Mouse (Mus musculus): ENCODE measurements around the gene Slc5a5.

Gene Slc5a5

DNA sequence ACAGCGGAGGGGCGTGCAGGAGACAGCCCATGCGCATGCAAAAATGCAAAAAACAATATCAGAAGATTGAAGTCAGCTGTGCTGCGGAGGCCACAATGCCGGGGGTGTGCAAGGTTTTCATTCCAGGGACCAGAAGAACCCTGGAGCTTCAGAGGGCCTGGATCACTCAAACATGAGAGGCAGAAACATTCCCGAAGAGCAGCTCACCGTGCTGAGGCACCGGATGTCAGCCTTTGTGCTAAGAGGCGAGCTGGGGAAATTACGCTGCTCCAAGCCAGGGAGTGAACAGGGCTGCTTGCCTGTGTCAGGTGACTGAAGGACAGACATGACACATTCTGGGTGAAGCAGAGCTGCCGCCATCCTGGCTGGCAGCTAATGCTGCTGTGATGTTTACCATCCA, 12.0 kb downstream of the Slc5a5 start:
- no peak for DNase-seq (ENCODE audit: extremely low read depth, low read depth, low spot score)

DNA sequence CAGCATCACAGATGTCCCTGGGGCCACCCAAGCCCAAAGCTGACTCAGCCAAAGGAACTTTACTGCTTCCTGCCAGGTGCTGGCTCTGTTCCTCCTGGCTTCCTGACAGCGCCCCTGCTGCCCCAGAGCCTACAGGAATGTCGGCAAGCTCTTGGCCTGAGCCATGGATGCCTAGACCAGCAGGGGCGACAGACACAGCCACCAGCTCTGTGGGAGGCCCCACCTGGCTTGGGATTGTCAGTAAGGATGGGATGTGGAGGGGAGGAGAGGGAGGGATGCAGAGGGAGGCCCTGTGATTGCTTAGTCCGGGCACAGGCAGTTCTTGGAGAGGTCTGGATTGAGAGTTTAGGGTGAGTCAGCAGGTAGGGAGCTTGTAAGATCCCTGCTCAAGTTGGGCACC, 12.4 kb downstream of the Slc5a5 start:
- DNase-seq (ENCODE audit: extremely low read depth, low read depth, low spot score) = no peak

DNA sequence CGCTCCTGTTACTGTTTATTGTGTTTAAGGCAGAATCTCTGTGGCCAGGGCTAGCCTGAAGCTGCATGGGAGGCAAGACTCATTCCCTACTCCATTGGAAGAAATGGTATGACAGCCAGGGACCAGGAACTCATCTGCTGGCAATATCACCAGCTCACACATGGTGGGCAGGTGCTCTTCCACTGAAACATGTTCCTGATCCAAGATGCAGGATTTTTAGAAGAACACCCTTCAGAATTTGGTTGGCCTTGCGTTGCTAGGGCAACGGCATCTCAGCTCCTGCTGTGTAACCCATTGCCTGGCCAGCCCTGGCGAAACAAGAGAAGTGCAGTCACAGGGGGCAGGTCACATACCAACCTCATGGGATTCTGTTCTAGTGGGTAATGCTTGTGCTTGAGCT, 13.1 kb downstream of the Slc5a5 start:
- DNase-seq (ENCODE audit: extremely low read depth, low read depth, low spot score) = no peak

DNA sequence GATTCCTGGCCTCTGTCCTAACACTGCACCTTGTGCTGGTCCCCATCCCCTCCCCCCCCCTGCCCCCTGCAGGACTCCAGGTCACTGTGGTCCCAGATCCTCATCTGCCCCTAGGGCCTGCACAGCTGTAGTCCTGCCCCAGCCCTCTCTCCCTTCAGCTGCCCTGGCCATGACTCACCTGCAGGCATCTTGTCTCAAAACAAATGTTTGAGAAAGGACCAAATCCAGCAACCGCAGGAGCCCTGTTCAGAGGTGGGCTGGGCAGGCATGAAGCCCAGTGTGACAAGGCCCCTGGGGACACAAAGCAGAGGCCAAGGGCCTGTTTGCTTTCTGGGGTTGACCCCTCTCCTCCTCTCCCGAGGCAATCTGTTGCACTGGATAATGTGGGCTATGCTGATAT, 14.4 kb downstream of the Slc5a5 start:
- DNase-seq (ENCODE audit: extremely low read depth, low read depth, low spot score) = no peak

DNA sequence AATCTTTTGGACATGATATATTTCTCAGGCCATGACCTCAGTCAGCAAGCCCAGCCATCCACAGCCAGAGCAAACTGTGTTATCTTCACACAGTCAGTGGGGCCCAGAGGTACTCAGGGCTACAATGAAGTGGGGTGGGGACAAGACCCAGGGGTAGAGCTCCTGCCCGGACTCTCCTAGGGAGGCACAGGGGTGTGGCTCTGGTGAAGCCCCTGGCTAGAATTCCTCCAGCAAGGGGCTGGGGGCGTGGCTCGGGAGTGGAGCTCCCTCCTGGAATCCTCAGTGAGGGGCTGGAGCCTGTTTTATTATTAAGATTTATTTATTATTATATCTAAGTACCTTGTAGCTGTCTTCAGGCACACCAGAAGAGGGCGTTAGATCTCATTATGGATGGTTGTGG, 16.2 kb downstream of the Slc5a5 start:
- DNase-seq (ENCODE audit: extremely low read depth, low read depth, low spot score) = no peak

DNA sequence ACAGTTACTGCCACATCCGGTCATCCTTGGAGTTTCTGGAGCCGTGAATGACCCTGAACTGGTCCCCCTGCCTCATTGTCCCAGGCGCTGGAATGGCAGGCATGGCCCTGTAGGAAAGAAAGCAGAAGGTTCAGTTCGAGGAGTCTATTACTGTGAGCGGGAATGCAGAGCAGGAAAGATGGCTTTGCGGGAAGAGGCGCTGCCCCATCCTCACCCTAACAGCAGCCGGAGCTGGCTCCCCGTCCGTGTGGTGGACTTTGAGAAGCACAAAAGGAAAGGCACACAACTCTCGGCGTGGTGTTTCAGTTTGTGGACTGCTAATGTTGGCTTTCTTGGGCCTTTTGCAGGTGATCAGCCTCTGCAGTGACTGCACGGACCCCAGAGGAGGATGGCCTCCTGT, 18.1 kb downstream of the Slc5a5 start:
- no peak for DNase-seq (ENCODE audit: extremely low read depth, low read depth, low spot score)

DNA sequence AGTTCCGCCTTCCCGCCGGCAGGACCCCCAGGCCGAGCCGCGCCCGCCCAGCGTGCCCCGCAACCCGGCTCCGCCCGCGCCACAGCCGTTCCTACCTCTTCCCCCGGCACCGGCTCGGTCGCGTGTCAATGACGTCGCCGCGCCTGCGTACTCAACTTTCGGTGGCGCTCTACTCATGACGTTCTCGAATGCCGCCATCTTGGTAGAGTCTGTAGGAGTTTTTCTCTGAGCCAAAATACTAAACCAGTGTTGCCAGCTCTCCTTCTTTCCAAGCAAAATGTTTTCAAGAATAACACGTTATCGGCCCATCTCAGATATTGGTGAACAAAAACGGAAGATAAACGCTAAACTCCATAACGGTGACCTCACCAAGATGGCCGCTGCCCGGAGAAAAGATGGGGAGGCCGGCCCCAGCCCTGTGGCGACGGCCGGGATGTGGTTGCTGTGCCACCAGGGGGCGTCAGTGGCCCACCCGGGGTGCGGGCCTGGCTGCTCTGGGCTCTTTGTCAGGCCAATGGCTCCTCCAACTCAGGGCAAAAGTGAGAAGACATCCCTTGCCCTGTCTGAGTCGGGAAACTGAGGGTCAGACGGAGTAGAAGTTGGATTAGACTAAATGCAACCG, 19.1 kb downstream of the Slc5a5 start, which contains the start of gene Ccdc124:
TSS of gene Ccdc124 (minus strand) at position 572 of the 622 bp plus-strand sequence.
- no peak for DNase-seq (ENCODE audit: extremely low read depth, low read depth, low spot score)

DNA sequence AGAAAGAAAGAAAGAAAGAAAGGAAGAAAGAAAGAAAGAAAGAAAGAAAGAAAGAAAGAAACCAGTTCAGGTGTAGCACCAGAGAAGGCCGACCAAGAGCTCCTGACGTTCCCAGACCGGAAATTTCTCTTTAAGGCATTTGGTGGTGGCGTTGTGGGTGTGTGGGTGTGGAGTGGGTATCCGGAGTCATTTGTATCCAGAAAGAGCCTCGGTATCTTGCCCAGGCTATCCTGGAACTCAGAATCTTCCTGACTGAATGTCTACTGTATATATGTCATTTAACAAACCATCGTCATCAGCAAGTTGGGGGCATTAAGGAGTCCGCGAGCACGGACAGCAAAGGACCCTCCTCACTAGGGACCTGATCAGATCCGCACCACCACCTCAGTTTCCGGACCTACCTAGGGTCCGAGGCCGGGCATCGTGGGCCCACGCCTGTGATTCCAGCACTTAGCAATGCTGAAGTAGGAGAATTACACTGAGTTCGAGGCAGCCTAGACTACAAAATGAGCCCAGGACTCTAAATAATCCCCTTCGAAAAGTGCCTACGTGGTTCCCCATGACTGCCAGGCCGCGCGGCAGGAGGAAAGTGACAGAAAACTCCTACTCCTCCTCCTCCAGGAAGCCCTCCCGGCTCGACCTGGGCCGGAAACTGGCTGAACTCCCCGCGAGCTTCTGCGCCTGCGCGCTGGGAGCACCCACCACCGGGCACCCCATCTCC, 19.8 kb downstream of the Slc5a5 start:
- DNase-seq (ENCODE audit: extremely low read depth, low read depth, low spot score) = no peak

DNA sequence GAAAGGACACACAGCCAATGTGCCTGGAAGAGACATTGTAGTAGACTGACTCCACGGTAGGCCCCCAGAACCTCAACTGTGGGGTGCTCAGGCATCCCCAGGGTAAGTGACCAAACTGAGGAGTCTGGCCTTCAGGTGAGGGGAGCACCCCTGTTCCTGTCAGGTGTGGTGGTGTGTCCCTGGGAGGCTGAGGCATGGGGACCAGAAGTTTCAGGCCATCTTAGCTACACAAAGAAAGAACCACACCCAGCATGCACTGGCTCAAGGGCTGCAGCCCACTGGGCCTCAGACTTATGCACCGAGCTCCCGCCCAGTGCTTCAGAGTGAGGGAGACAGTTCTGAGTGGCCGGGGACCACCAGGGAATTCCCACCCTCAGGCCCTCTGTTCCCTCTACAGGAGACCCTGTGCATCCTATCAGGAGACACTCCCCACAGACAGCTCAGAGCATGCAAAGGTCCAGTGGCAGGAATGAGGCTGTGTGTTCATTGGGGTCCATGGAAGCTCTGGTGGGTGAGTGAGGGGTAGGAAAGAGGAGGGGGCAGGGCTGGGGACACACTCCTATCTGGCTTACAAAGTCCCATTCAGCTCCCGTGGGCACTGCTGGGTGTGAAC, 21.3 kb downstream of the Slc5a5 start:
- DNase-seq (ENCODE audit: extremely low read depth, low read depth, low spot score) = no peak

DNA sequence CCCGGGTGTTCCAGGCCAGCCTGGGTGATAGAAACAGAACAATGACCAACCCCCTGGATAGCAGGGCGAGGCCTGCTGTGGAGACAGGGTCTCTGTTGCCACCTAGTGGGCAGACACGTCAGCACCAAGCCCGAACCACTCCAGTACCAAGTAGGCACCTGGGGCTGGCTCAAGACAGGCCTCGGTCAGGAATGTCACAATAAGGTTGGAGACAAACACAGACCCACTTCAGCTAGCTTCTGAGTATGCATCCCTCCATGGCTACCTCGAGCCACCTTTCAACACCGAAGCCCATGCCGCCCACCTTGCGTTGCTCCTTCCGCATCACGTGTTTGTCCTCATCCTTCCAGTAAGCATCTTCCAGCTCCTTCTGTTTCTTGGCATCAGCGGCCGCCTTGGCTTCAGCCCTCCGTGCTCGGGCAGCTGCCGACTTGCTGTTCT, 22.9 kb downstream of the Slc5a5 start:
- DNase-seq (ENCODE audit: extremely low read depth, low read depth, low spot score) = no peak

DNA sequence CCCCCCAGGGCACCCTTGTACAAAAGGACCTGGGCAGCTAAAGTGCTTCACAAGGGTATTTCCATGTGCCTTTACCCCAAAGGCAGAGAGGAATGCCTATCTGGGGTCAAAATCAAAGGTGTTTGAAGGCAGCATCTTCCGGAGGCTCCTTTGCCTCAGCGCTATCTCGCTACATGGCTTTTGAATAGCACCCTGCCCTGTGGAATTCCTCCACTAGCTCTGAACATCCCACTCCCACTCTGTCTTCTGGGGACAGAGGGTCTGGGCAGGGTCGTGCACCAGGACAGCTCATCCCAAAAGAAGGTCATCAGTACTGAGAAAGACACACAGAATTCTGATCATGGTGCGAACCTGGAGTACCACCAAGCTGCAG, 23.4 kb downstream of the Slc5a5 start:
- no peak for DNase-seq (ENCODE audit: extremely low read depth, low read depth, low spot score)

DNA sequence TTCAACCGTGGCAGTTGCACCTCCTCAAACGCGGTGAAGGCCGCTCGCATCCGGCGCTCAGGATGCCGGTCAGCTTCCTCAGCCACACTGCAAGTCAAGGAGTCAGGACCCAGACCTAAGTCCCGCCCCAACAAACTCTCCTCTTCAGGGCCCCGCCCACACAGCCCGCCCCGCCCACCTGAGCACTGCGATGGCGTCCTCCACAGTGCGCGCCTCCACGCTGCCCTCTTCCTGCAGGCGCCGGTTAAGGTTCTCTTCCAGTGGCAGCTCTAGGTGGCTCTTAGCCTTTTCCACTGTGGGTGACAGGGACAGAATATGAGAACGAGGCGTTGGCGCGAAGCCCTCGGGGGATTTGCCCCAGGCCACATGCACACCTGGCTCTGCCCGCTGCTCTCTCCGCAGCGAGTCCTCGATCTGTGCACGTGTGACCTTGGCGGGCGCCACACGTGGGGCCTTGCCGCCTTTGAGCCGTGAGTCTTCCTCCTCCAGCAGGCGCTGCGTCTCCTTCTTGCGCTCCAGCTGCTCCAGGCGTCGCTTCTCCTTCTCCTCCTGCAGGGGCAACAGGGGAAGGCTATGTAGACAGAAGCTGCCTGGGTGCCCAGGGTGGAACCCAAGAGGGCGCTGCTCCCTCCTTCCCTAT, 23.9 kb downstream of the Slc5a5 start:
- DNase-seq (ENCODE audit: extremely low read depth, low read depth, low spot score) = no peak

DNA sequence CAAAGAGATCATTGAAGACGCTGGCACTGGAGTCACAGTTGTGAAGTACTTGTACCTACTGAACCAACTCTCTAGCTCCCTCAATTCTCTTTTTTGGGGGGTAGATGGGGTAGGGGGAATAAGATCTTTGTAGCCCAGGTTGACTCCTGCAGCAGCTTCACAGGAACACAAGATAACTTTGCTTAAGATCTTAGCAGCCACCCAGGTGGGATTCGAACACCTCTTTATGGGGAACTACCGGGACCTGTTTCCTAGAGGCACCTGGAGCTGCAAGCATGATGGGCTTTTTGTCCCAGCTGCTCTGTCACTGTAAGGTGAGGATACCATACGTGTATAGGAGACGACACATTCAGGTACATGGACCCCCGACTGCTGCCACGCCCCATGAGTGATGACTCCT, 26.0 kb downstream of the Slc5a5 start:
- no peak for DNase-seq (ENCODE audit: extremely low read depth, low read depth, low spot score)

DNA sequence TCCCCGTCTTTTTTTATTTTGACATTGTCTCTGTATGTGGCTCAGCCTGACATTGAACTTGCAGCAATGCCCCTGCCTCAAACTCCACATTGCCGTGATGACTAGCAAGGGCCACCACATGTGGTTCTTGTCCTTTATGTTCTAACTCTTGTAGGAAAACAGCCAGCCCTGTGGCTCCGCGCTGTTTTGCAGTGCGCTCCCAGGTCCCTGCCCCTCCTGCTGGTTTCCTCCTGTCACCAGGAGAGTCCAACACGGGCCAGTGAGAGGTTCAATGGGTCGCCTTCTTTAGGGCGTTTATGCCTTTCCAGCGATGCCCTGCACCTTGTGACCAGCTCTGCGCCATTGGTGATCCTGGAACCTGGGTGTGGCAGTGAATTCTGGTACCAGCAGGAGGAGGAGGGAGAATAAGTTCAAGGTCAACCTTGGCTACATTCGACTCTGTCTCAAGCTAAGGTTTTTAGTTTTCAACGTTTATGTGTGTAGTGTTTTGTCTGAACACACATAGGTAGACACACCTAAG, 26.5 kb downstream of the Slc5a5 start:
- DNase-seq (ENCODE audit: extremely low read depth, low read depth, low spot score) = no peak

DNA sequence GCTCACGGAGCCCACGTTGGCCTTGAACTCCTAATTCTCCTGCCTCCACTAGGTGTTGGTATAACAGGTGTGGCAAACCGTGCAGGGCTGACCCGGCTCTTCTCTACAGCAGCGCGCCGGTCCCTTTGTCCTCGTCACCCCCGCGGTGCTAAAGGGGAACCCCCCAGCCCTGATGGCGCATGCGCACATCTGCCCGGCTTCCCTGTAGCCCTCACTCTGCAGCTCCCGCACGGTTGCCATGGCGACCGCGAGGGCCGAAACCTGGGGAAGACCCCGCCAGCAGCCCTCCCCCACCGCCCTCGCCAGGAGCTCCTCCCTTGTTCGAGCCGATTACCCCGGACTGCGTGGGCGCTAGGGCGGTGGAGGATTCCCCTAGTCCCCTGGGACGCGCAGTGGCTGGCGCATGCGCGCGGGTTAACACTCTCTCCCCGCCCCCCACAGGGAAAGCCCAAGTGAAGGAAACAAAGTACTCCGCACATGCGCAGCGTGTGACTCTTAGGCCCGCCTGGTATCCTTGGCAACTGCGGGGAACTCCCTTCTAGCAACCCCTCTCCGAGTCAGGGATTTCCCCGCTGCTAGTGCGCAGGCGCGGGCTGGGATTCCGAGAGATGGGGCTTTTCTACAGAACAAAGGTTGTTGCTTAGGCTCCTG, 27.1 kb downstream of the Slc5a5 start:
- no peak for DNase-seq (ENCODE audit: extremely low read depth, low read depth, low spot score)

DNA sequence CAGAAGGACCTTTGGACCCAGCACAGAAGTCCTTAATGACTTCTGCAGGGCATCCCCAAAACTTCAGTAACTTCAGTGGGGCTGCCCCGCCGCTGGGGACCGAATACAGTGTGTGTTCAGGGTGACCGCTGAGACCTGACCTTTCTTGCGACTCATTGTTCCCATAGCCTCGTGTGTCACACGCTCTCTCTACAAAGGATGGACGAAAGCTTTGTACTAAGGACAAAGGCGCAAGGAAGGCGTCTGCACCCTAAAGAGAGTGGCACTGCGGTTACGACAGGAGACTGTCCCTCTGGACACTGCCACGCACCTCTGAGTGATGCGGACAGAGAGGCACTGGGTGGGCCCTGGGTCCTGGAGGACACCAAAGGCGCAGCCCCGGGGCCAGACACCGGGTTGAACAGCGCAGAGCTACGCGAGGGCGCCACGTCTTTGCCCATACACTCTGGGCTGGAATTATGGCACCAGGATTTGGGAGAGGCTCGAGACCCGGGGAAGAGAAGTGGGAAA, 27.8 kb downstream of the Slc5a5 start:
- DNase-seq (ENCODE audit: extremely low read depth, low read depth, low spot score) = no peak

DNA sequence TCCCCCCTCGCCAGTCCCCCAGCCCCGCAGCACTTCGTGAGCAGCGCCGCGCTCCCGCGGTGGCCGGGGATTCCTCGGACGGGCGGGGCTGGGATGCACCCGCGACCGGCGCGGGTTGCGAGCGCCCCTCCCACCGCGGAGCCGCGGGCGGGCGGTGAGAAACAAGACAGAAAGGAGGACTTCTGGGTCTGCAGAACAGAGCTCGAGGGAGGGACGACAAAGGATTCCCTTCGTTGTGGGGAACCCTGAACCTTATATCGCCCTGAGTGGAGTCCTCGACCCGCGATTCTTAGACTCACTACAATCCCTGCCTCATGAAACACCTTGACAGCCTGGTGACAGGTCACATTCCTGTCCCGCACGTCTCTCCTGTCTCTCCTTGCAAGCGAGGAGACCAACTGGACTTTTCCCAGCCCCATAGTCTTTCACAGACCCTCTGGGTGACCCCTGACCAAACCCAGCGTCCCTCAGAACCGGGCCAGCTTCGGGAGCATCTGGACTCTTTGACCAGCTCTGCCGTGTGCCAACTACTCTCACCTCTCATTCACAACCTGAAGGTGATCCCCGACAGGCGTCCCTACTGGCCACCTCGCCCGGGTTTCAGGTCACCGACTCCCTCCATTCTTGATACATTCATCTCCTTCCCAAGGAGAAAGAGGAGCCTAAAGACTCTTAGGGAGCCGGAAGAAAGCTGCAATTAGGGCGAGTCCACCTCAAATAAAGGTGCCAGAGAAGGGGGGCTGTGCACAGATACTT, 28.4 kb downstream of the Slc5a5 start:
- DNase-seq (ENCODE audit: extremely low read depth, low read depth, low spot score) = no peak

DNA sequence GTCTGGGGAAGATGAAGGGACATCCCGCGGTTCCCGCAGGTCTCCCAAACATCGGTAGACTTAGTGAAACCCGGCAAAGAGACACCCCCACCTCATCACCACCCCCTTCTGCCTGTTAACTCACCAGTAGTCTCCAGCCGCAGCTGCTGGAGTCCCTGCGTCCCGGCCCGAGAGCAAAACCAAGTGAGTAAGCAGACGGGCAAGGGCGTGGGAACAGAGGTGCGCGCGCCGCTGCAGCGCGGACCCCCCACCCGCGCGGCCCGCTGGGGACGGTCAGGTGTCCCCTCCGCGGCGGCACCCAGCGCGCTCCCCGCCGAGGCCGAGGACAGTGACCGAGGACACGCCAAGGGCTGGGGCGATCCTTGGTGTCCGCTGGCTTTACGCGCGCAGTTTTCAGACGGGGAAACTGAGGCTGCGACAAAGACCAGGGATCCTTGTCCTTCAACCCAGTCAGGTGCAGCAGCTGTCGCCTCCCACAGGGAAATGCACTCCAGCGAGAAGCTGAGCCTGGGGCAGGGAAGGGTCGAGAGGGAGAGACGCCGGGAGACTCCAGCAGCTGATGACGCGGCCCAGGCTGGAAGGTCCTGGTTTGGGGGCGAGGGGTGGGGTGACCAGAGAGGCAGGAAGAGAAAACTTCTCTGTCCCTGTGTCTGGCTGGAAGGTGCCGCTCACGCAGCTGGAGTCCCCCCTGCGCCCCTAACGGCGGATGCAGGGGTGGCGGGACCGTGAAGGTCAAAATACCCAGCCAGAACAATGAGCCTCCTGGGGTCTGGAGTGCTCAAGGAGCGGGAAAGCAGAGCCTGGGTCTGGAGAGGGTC, 29.5 kb downstream of the Slc5a5 start, which contains the start of gene Kcnn1:
TSS of gene Kcnn1 (minus strand) at position 435 of the 818 bp plus-strand sequence.
- DNase-seq (ENCODE audit: extremely low read depth, low read depth, low spot score) = no peak

DNA sequence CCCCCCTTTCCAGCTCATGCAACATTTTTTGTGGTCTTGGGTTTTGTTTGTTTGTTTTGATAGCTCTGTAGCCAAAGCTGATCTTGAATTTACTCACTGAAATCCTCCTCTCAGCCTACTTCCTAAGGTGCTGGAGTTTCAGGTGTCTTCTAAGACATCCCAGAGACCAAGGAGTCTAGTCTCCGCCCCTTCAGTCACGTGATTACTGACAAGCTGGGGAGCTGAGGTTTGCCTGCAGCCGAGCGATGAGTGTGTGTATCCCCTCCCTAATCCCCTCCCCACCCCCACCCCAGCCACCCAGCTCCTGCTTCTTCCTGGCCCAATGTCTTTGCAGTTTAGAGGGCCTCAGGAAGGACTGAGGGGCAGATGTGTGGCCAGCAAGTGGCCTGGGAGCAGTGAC, 35.0 kb downstream of the Slc5a5 start:
- DNase-seq (ENCODE audit: extremely low read depth, low read depth, low spot score) = no peak

Measured in fat pad, adult 2 months (tissue).